Mouse (Mus musculus) frontal cortex, adult (tissue): Measurements from ENCODE around the gene Cnksr1.

ENCODE experiments used
- ATAC-seq: cut with Nextera tagmentation; 2 replicates; pipeline ENCODE4 v1.9.2; 2017; ENCODE audit warnings: mild to moderate bottlenecking, moderate library complexity, mixed read lengths; ENCODE audit not compliant: low TSS enrichment

Gene Cnksr1

GRCm38 (mm10) chr4:134252911-134253721 lies 14.9 kb upstream of the Cnksr1 start:
- ATAC-seq: no peak

- no peak for ATAC-seq
Measured at GRCm38 (mm10) chr4:134252131-134252910, 14.1 kb upstream of the Cnksr1 start.

- peak; percentile 44; the same call in 1 of the 2 replicates for ATAC-seq
Measured at GRCm38 (mm10) chr4:134251241-134252130, 13.3 kb upstream of the Cnksr1 start.

- ATAC-seq: peak; percentile 11; the same call in 1 of the 2 replicates
Measured at GRCm38 (mm10) chr4:134250930-134251240, 12.7 kb upstream of the Cnksr1 start.

- ATAC-seq: no peak
Measured at GRCm38 (mm10) chr4:134250116-134250929, 12.1 kb upstream of the Cnksr1 start.

GRCm38 (mm10) chr4:134249651-134250050 lies 11.5 kb upstream of the Cnksr1 start:
- peak; percentile 49; the same call in 1 of the 2 replicates for ATAC-seq

GRCm38 (mm10) chr4:134246719-134247258 lies 8.6 kb upstream of the Cnksr1 start, which contains the start of gene Gm30191:
Gene Gm30191 (plus strand): TSS chr4:134246935.
- ATAC-seq: no peak

GRCm38 (mm10) chr4:134246256-134246655 lies 8.1 kb upstream of the Cnksr1 start:
- ATAC-seq: no peak

GRCm38 (mm10) chr4:134245148-134245843 lies 7.1 kb upstream of the Cnksr1 start, which contains the start of gene Zfp593:
Gene Zfp593 (minus strand): TSS chr4:134245592.
- ATAC-seq: peak; percentile 83

GRCm38 (mm10) chr4:134243516-134244250 lies 5.5 kb upstream of the Cnksr1 start, which contains the start of gene E130218I03Rik:
Gene E130218I03Rik (plus strand): TSS chr4:134243662.
- ATAC-seq: no peak

GRCm38 (mm10) chr4:134238686-134239085 lies 487 bp upstream of the Cnksr1 start:
- ATAC-seq: no peak; the same call in 1 of the 2 replicates

GRCm38 (mm10) chr4:134237582-134238278 lies 469 bp downstream of the Cnksr1 start:
- no peak for ATAC-seq

GRCm38 (mm10) chr4:134234876-134235275 lies 3.3 kb downstream of the Cnksr1 start:
- ATAC-seq: no peak

GRCm38 (mm10) chr4:134230431-134230830 lies 7.8 kb downstream of the Cnksr1 start:
- ATAC-seq: no peak

- no peak for ATAC-seq
Measured at GRCm38 (mm10) chr4:134227194-134227593, 11.0 kb downstream of the Cnksr1 start, which contains the start of gene Catsper4. Gene Catsper4 (minus strand): TSS chr4:134227383.

GRCm38 (mm10) chr4:134222793-134223600 lies 15.2 kb downstream of the Cnksr1 start:
- ATAC-seq: no peak

GRCm38 (mm10) chr4:134206488-134207053 lies 31.6 kb downstream of the Cnksr1 start:
- no peak for ATAC-seq
